15 mouse cellular contexts compared by ENCODE assay signal in genomic region chr16:94087570-94088225, GRCm38 (mm10). TPM values are rescaled to one million over a fixed set of nuclear protein-coding genes. Genes with fewer than 3 reads are reported as not detected.
DNase-seq lines count a peak whose midpoint lies in the region; ATAC-seq and TF ChIP-seq lines count a peak whose summit lies in the region.
"Had no signal": no experiment of that assay in that cellular context is flagged by ENCODE, and none has a peak within 500 bp of the region (broad histone marks: within the 10 kb centered on the region; RNA-seq: fewer than 3 reads in every experiment).

No protein-coding gene starts in this region.

- H3K36me3 ChIP-seq in forebrain, embryonic 11.5 days (ENCODE audit: control insufficient read depth, insufficient read depth, low read length) = no peaks in the 10 kb centered on the region
- H3K36me3 ChIP-seq in forebrain, postnatal 0 days (ENCODE audit: insufficient read depth) = no peaks in the 10 kb centered on the region
- H3K36me3 ChIP-seq in kidney, adult 2 months (ENCODE audit: control insufficient read depth, insufficient read depth, low read length) = no peaks in the 10 kb centered on the region
- no peaks in the 10 kb centered on the region for H3K36me3 ChIP-seq in ES-Bruce4 (ENCODE audit: control insufficient read depth, insufficient read depth, low read length, poor library complexity, severe bottlenecking)
- H3K36me3 ChIP-seq in limb, embryonic 13.5 days = no peaks in the 10 kb centered on the region

- TF ChIP-seq POLR2A in kidney, adult 2 months (IDR thresholded peaks at IDR 0.05; ENCODE audit: low read depth, low read length) = no peak
- TF ChIP-seq POLR2A in ES-Bruce4 (IDR thresholded peaks at IDR 0.05; ENCODE audit: insufficient read depth, low read length) = no peak

- WGBS in forebrain, embryonic 11.5 days = 2% methylated on average over 16 of the region's 16 CpGs
- 5% methylated on average over 16 of the region's 16 CpGs for WGBS in forebrain, postnatal 0 days
- WGBS in kidney, adult 2 months = 14% methylated on average over 16 of the region's 16 CpGs
- 5% methylated on average over 16 of the region's 16 CpGs for WGBS in limb, embryonic 13.5 days

- peaks cover 97% of the 10 kb centered on the region for H3K27me3 ChIP-seq in forebrain, embryonic 11.5 days (ENCODE audit: control insufficient read depth, insufficient read depth, low read length)
- peaks cover 78% of the 10 kb centered on the region for H3K27me3 ChIP-seq in forebrain, postnatal 0 days (ENCODE audit: insufficient read depth, low read length)
- peaks cover 20% of the 10 kb centered on the region for H3K27me3 ChIP-seq in kidney, adult 2 months (replicated peaks; ENCODE audit: control insufficient read depth, insufficient read depth, low read length)
- H3K27me3 ChIP-seq in ES-Bruce4 (ENCODE audit: control insufficient read depth, insufficient read depth, low read length, poor library complexity, severe bottlenecking) = peaks cover 57% of the 10 kb centered on the region
- peaks cover 98% of the 10 kb centered on the region for H3K27me3 ChIP-seq in limb, embryonic 13.5 days

- ATAC-seq in forebrain, embryonic 11.5 days (replicated peaks; ENCODE audit: low FRiP score) = no peak
- ATAC-seq in forebrain, postnatal 0 days = no peak
- no peak for ATAC-seq in limb, embryonic 13.5 days (ENCODE audit: low FRiP score, low read depth)
- no peak for ATAC-seq in cerebellum, adult (ENCODE audit: insufficient number of reproducible peaks, low FRiP score, low TSS enrichment)

- H3K4me3 ChIP-seq in forebrain, embryonic 11.5 days (ENCODE audit: low read depth, low read length) = no peak overlapping the region
- H3K4me3 ChIP-seq in forebrain, postnatal 0 days (ENCODE audit: low read depth, low read length) = no peak overlapping the region
- H3K4me3 ChIP-seq in kidney, adult 2 months (ENCODE audit: insufficient read depth, low read depth, low read length) = peak overlapping the region; percentile 47
- H3K4me3 ChIP-seq in ES-Bruce4 (ENCODE audit: low read depth, low read length) = no peak overlapping the region
- H3K4me3 ChIP-seq in limb, embryonic 13.5 days = peak overlapping the region; percentile 35
- H3K4me3 ChIP-seq: megakaryocyte, embryonic 14.5 days had no signal

- TF ChIP-seq EP300 in ES-Bruce4 (IDR thresholded peaks at IDR 0.05; ENCODE audit: insufficient read depth, low read depth, low read length) = no peak

- DNase-seq in forebrain, embryonic 11.5 days (ENCODE audit: low spot score) = no peak
- no peak for DNase-seq in forebrain, postnatal 0 days
- DNase-seq in kidney, adult 2 months = no peak
- DNase-seq in kidney, postnatal 36 days = no peak
- no peak for DNase-seq in right cerebral cortex, postnatal 14 days
- DNase-seq: adrenal gland, adult 2 months; layer of hippocampus, adult 9-11 months; spleen, adult 18-20 months; thymus, postnatal 25 days had no signal

- H3K9ac ChIP-seq in forebrain, embryonic 11.5 days (ENCODE audit: low read length) = no peak overlapping the region
- no peak overlapping the region for H3K9ac ChIP-seq in forebrain, postnatal 0 days
- H3K9ac ChIP-seq in ES-Bruce4 (ENCODE audit: low read depth, poor library complexity, severe bottlenecking) = peak overlapping the region; percentile 5; the same call in 1 of the 2 replicates
- H3K9ac ChIP-seq in limb, embryonic 13.5 days = peak overlapping the region; percentile 51; the same call in 1 of the 2 replicates
- H3K9ac ChIP-seq: hindbrain, embryonic 14.5 days had no signal

- H3K27ac ChIP-seq in forebrain, embryonic 11.5 days (ENCODE audit: low read depth, low read length) = no peak overlapping the region
- H3K27ac ChIP-seq in forebrain, postnatal 0 days (ENCODE audit: low read depth, low read length) = no peak overlapping the region
- peak overlapping the region; percentile 22 for H3K27ac ChIP-seq in kidney, adult 2 months (ENCODE audit: insufficient read depth, low read depth, low read length)
- no peak overlapping the region for H3K27ac ChIP-seq in ES-Bruce4 (ENCODE audit: insufficient read depth, low read length)
- H3K27ac ChIP-seq in limb, embryonic 13.5 days = no peak overlapping the region
- H3K27ac ChIP-seq: hindbrain, embryonic 14.5 days had no signal

- no peak for TF ChIP-seq CTCF in forebrain, postnatal 0 days (IDR thresholded peaks at IDR 0.05; ENCODE audit: low read depth)
- TF ChIP-seq CTCF in kidney, adult 2 months (conservative IDR thresholded peaks at IDR 0.05; ENCODE audit: insufficient read depth, insufficient read length, low read depth, low read length) = no peak
- no peak for TF ChIP-seq CTCF in ES-Bruce4 (IDR thresholded peaks at IDR 0.05; ENCODE audit: low read depth, low read length)

- H3K4me2 ChIP-seq in forebrain, embryonic 11.5 days (ENCODE audit: low read depth, low read length, severe bottlenecking) = peak overlapping the region; percentile 21; the same call in 1 of the 2 replicates
- no peak overlapping the region for H3K4me2 ChIP-seq in forebrain, postnatal 0 days (ENCODE audit: low read depth)
- H3K4me2 ChIP-seq in limb, embryonic 13.5 days (replicated peaks) = peak overlapping the region; percentile 52
- H3K4me2 ChIP-seq: hindbrain, embryonic 14.5 days; liver, embryonic 11.5 days had no signal

- H3K4me1 ChIP-seq in forebrain, embryonic 11.5 days (replicated peaks; ENCODE audit: control insufficient read depth, insufficient read depth, low read length) = peaks cover 21% of the 10 kb centered on the region
- H3K4me1 ChIP-seq in forebrain, postnatal 0 days (ENCODE audit: insufficient read depth) = no peaks in the 10 kb centered on the region
- H3K4me1 ChIP-seq in kidney, adult 2 months (ENCODE audit: control insufficient read depth, insufficient read depth, low read length) = no peaks in the 10 kb centered on the region
- H3K4me1 ChIP-seq in ES-Bruce4 (ENCODE audit: control insufficient read depth, insufficient read depth, low read length) = no peaks in the 10 kb centered on the region
- peaks cover 39% of the 10 kb centered on the region for H3K4me1 ChIP-seq in limb, embryonic 13.5 days

- no peaks in the 10 kb centered on the region for H3K9me3 ChIP-seq in forebrain, embryonic 11.5 days (ENCODE audit: control insufficient read depth, low read length)
- no peaks in the 10 kb centered on the region for H3K9me3 ChIP-seq in forebrain, postnatal 0 days (ENCODE audit: low read length)
- H3K9me3 ChIP-seq in ES-Bruce4 (replicated peaks; ENCODE audit: control insufficient read depth, insufficient read depth, low read length, poor library complexity, severe bottlenecking) = no peaks in the 10 kb centered on the region
- H3K9me3 ChIP-seq in limb, embryonic 13.5 days = no peaks in the 10 kb centered on the region

RNA-seq across cellular contexts. Expression of gene Sim2, which starts 3.0 kb away (rescaled TPM):
- 1.2 and 1.3 TPM in 2 replicates for polyA plus RNA-seq in forebrain, embryonic 11.5 days (2014; fragmentation: Nextera tagmentation; extraction: Ambion mirVana)
- 0.08 and 0.29 TPM in 2 replicates for total RNA-seq in forebrain, postnatal 0 days (2014; rRNA removed)
- polyA plus RNA-seq in forebrain, postnatal 0 days (2015; fragmentation: Nextera tagmentation; extraction: Ambion mirVana) = 0.04 and 0.27 TPM in 2 replicates
- polyA plus RNA-seq in kidney, adult 2 months (2012; rRNA removed) = 8.1 and 9.9 TPM in 2 replicates
- polyA plus RNA-seq in ES-Bruce4 (2011; ENCODE audit: insufficient read depth, insufficient read length, low read depth, missing spikeins) = not detected in 2 replicates
- 1.4 and 2.2 TPM in 2 replicates for polyA plus RNA-seq in limb, embryonic 13.5 days (2015; fragmentation: Nextera tagmentation; extraction: Ambion mirVana)
- total RNA-seq: adrenal gland, adult 2 months had no signal
- polyA plus RNA-seq: adrenal gland, adult 2 months had no signal

Comparison
In these comparisons a context has a peak if more than half of its experiments do, and no peak if none do; other contexts are left out.
1. H3K4me3 ChIP-seq: peak in kidney, adult 2 months (single experiment) and limb, embryonic 13.5 days (single experiment); none in forebrain, embryonic 11.5 days (single experiment), forebrain, postnatal 0 days (single experiment) and ES-Bruce4 (single experiment).
2. H3K9ac ChIP-seq: peak in ES-Bruce4 (single experiment) and limb, embryonic 13.5 days (single experiment); none in forebrain, embryonic 11.5 days (single experiment) and forebrain, postnatal 0 days (single experiment).